Mouse (Mus musculus): ENCODE measurements at regions not wholly inside any gene's neighbourhood (a gene's known extent, or its start where the extent isn't known, plus 50 kb on each side); places are given as distances from the start of the nearest gene placed in this dataset.
"Not testable (repeated sequence)": the region's sequence is repeated elsewhere in the genome, so short reads cannot be mapped to it uniquely, and the experiment has no call there.

DNA sequence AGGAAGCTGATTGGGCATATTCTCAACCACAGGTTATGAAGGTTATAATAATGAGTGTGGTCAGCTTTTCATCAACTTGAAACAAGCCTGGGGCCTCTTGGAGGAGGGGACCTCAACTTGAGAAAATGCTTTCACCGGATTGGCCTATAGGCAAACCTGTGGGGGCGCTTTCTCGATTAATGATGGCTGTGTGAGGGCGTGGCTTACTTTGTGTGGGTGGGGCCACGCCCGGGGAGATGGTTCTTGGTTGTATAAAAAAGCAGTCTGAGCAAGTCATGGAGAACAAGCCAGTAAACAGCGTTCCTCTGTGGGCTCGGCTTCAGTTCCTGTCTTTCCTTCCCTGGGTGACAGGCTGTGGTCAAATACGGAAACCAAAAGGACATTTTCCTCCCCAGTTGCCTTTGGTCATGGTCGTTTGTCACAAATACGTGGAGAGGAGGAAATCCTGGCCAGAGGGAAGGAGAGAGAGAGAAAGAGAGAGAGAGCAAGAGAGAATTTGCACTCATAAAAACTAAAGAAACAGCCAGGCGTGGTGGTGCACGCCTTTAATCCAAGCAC is 163.1 kb downstream of the Ifng start:
- DNase-seq, result no peak

DNA sequence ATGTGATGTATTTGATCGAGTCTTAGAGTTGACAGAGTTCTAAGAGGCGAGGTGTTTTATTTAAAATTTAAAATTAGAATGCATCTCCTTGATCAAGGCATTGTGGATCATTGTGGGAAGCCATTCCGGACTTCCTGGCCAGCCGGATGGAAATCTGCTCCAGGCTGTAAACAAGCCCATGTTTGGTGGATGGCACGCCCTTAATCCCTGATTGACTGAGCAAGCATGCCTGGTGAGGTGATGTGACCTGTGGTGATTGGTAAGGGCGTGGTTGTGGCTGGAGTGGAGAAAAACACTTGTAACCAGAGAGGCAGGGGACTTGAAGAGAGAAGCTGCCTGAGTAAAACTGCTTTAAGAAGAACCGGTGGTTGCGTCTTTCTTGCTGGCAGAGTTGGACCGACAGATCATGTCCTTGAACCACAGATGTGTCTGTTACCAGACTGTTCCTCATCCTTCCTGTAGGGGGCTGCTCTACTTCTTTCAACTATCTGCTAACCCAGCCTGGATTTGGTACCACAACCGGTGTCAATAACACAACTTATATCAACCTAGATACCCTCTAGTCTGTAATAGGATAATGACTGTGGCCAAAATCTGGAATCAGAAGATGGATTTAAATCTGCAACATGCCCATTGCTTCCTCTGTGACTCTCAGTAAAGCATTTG is 164.4 kb downstream of the Ifng start:
- no peak for DNase-seq

DNA sequence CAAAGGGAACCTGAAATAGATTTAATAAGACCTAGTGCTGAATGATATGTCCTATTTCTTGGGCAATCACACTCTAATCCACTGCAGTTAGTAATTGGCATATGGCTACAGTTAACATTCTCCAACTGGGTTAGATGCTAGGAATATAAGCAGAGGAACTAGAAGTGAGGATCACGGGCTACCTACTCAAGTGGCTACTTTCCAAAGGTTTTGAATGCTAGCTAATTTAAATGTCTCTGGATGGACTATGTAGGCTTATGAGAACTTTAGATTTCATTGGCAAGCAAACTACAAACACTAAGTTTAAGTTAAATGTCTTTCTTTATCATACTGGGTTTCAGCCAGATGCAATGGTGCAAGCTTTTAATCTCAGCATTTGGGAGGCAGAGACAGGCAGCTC is 166.6 kb downstream of the Ifng start:
- no peak for DNase-seq

DNA sequence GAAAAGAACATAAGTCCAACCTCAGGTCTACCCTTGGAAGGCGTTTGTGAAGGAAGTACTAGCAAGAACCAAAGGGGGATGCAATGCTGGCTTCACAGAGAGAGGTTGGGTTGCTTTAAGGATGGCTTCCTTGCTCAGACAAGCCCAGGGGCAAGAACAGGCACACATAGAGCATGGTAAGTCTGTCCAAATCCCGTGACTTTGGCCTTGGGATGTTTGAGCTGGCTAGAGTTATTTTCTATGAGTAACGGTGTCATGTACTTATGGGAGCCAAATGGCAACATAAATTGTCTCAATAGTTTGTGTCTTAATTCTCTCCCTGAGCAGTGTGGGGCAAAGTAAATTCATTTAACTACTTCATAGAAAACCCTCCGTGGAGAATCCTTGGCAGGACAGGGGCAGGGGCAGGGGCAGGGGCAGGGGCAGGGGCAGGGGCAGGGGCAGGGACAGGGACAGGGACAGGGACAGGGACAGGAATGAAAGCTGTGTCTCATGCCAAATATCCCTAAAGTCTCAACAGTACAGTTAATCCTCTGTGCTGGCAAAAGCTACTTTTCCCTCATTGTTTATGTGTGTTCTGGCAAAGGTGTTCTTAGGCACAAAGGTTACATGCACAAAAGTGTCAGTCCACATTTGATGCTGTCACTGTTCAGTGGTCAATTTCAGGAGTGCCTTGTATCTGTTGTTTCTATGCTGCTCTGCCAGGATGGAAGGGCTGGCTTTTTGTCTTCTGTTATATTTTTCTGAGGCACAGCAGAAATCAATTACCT is 167.7 kb downstream of the Ifng start:
- DNase-seq, result no peak

DNA sequence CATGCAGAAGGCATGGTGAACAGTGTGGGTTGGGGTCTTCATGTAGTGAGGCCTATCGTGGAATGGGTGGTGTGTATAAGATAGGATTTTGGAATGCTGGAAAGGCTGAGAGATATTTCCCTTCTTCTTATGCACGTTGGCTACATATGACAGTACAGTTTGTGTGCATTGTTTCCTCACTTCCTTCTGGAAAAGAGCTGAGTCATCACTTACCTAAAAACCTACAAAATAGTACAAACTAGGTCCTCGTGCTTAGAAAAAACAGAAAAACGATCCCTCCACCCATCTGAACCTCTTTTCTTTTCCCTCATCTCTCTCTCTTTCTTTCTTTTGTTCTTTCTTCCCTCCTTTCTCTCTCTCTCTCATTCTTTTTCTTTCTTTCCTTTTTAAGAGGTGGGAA is 168.3 kb downstream of the Ifng start:
- DNase-seq, result no peak

DNA sequence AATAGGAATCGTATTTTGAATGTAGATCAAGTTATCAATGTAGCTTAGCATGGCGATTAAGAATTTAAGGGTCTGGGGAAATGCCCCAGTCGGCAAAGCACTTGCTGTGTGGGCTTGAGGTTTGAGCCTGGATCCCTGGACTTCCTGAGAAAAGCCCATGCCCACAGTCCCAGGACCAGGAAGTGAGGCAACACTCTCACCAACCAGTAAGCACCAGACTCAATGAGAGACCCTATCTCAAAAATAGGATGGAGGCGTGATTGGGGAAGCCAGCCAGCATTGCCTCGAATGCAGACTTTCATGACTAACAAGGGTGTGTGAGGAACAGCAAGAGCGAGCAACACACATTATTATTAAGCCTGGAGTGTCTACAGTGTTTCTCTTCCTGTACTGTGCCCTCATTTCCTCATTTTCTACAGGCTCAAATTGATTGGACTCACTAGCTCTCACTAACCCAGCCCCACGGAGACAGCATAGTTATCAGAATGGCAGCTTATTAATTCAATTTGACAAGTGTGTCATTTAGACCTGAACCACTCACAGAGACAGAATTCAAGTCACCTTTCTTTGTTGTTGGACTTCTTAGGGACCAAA is 170.1 kb downstream of the Ifng start:
- no peak for DNase-seq

DNA sequence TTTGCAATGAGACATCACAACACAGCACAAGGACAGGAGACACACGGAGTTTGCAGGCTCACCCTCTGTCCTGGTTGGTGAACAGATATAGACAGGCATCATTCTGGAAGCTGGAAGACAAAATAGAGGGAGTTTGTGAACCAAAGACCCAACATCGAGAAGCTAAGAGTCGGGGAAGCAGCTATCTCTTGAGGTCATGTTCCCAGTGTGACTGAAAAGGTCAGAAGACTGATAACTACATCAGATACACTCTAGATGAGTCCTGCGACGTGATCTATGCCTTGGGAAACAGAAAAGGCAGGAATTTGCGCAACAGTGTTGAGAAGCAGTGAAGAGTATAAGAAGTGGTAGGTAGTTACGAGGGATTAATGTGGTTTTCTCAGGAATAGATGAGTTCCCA is 171.2 kb downstream of the Ifng start:
- DNase-seq, result no peak

DNA sequence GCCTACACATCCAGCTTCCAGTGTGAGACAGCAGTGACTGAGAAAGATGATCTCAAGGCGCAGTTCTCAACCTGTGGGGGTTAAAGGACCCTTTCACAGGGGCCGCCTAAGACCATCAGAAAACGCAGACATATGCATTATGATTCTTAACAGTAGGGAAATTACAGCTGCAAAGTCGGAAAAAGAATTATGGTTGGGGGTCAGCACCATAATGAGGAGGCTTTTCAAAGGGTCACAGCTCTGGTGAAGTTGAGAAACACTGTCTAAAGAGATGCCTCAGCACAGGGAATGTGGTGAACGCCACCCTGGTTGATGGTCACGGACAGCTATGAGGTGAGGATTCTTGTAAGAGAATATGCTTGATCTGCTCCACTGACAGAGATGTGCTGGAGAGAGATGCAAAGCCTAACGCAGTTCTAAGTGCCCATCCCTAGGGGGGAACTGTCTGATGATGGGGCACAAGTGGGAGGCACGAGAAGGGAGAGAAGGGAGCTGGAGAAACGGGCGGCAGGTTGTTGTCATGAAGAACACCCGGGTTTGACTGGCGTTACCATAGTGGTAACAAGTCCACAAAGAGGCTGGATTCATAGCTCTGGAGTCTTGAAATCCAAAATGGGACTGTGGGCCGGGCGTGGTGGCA is 172.3 kb downstream of the Ifng start:
- no peak for DNase-seq

DNA sequence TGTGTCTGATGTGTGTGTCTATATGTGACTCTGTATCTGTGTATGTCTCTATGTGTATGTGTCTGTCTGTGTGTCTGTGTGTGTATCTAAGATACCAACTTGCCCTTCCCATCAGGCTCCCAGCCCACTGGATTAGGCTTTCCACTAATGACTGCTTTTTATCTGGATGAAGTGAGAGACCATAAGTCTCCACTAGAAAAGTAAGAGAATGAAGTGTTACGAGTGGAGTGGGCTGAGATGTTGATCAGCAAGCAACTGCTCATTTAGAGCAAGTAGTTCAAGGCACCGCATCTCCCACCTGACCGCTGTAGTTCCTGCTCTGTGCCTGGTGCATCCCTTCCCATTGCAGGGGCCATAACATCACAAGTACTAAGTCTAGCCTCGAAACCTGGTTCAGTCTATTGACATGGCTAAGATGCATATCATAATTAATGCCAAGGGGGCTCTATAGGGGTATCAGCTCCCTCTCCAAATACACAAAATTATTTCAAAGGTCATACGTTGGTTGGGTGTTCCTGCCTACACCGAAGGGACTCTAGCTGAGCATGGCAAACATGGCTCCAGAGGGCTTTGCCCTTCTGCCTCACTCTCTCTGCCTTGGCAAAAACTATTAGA is 173.5 kb downstream of the Ifng start:
- DNase-seq, result no peak

DNA sequence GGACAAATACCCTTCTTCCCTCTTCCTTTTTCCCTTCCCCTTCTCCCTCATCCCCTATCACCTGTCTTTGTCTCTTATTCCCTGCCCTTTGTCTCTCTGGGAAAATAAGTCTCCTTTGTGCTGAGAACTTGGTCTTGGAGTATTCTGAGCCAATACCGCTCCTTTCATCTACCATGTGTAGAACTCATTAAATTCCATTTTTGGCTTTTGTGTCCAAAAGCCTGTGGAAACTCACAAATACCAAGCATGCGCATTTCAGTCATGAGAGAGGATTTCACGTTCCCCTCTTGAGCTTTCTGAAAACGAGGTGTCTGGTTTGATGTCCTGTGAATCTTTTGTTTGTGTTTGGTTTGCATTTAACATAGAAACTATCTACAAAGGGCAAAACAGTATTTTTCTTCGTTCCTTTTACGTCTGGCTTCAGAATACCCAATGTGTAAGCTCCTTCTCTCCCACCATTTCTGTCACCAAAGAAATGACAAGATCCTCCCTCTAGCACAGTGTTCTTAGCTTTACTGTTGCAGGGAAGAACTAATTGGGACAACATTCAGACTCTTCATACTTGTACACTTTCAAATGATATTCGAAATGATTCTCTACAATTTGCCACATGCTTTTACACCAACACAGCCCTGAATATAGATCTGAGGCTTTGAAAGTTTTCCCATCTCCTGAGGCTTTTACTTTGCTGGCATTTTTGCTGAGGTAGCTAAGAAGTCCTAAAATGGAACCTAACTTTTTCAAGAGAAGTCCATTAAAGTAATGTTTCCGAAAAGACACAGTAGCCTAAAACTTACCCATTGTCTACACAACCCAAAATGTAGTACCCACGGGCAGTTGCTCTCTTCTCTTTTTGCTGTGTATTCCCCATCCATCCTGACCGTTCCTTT is 174.5 kb downstream of the Ifng start:
- no peak for DNase-seq

DNA sequence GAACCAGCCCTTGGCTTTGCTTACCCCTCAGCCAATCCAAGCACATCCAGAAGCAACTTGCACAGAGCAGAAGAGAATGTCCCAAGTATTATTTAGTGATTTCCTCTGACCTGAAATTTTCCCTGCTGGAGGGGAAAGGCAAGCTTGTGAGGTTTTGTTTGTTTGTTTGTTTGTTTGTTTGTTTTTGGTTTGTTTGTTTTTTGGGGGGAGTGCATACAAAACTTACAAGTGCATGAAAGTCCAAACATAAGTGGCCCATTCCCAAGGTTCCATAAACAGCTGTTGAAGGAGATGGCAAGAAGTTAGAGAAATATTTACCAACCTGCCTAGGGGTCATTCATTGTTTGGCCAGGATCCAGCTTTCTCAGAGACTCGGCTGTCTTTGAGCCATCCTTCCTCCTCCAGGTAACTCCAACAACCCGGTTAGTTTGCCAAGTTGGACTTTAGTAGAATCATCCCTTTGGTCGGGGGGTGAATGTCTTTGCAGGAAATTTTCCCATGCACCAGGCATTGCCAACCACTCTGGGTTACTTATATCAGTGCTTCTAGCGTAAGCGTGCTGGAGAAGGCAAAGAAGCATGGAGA is 175.3 kb downstream of the Ifng start:
- no peak for DNase-seq

DNA sequence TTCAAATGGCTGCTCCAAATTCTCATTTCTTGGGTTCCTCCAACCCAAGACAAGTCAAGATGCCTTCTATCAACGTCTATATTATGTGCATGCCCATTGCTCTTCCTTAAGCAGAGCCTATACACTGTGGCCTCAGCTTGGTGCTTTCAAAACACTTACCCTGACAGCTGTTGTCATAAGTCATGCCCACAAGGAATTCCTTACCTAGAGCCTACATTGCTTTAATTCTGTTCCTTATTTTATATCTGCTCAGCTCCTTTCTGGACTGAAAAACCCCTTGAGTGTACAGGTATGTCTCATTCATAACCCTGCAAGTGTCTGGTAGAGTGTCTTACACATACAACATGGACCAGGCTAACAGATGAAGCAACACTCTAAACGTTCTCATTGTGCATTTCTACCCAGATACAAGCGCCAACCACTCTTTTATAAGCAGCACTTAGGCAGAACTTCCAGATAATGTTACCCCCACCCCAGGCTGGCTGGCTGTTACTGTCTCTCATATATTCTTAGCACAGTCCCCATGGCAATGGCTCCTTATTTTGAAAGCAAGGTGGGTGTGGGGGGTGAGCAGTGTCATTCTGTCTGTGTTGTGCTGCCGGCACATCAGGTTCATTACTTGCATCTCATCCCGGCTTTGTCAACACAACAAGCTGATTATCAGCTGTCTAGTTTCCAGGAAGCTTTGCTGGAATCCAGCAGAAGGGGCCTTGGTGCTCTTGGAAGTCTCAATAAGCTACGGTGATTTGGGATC is 176.6 kb downstream of the Ifng start:
- DNase-seq, result peak; percentile 27

DNA sequence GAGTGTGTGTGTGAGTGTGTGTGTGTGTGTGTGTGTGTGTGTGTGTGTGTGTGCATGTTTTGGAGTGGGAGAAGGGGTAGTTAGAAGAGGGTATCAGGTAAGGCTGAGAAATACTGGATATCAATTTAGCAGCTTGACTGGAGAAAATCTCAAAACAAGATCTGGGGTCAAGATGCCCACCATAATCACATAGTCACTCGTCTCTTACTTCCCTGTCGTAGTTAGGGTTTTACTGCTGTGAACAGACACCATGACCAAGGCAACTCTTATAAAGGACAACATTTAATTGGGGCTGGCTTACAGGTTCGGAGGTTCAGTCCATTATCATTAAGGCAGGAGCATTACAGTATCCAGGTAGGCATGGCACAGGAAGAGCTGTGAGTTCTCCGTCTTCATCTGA is 177.4 kb downstream of the Ifng start:
- DNase-seq, result not testable (repeated sequence)

DNA sequence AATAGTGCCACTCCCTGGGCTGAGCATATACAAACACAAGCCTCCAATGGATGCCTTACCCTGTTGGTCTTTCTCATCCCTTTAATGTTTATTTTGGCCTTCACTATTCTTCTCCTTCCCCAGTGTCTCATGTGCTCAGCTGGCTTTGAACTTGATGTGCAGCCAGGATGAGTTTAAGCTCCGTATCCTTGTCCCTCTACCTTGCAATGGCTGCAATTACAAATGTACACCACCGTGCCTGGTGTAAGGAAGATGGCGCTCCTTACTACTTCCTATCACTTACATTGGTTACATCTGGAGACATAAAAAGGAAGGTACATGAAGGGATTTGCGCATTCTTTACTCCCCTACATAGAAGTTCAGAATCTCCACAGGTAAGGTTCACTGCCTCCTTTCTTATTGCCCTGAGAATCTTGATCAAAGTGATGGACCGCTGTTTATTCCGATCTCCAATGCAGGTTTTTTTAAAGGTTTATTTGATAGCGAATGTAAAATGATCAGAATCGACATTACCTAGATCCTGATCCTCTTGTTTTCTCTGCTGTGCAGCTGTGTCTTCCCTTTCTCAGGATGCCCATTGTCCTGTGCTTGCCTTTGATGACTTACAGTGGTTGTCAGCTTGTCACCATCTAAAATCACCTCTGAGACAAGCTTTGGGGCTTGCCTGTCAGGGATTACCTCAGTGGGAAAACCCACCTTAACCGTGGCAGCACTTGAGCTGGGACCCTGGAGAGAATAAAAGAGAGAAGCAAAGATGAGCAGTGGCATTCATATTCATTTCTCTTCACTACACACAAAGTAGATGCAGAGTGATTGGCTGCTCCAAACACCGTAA is 178.1 kb downstream of the Ifng start:
- no peak for DNase-seq

DNA sequence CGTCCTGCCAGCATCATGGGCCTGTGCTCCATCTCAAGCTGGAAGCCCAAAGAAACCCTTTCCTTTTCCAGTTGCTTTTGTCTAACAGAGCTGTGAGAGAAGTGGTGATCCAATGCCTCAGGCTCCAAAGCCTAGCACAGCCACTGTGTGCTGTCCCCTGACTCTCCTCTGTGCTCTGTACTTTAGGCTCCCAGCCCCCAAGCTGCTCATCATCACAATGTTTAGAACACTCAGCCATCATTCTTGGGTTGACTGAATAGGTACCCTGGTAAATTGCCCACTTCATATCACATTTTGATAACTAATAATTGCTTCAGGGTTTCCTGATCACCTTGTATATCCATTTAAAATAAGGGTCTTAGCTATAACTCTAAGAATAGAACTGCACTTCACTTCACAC is 178.8 kb downstream of the Ifng start:
- DNase-seq, result no peak

DNA sequence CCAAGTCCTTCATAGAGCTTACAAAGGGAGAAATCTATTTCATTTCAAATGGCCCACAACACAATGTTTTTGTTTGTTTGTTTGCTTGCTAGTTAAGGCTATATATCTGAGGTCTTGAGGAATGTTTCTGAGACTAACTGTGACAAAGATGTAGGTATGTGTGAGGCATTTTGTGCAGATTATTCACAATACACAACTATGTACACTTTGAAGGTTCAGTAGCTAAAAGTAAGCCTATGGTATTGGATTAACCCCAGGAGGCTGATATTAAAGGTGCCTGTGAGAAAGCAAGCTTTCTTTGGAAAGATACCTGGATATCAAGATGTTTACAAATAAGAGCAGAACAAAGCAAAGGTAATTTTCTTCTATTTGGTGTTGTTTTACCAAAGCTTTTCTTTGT is 179.8 kb downstream of the Ifng start:
- no peak for DNase-seq

DNA sequence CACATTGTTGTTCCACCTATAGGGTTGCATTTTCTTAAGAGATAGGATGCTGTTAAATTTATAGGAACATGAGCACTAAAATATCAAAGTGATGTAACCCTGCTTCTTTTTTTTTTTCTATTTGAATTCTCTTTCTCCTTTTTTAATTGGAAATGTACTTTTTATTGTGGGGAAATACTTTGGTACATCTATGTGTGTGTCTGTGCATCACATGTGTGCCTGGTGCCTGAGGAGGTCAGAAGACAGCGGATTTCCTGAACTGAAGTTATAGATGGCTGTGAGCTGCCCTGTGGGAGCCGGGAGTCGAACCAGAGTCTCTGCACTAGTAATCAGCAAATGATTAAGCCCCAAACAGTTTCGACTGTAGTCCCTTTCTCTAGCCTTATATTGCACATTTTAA is 180.7 kb downstream of the Ifng start:
- DNase-seq, result no peak

DNA sequence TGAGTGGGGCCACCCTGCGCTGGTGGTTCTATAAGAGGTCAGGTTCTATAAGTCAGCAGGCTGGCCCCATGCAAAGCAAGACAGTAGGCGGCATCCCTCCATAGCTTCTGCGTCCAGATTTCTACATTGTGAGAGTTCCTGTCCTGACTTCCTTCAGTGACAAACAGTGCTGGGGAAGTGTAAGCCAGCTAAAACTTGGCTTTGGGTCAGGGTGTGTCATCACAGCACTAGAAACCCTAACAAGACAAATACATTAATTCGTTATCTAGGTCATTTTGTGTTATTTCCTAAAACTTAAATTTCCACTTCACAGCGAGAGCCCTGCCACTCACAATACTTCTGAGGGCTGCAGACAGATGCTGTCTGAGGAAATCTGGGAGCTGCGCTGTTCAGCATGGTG is 181.3 kb downstream of the Ifng start:
- no peak for DNase-seq

DNA sequence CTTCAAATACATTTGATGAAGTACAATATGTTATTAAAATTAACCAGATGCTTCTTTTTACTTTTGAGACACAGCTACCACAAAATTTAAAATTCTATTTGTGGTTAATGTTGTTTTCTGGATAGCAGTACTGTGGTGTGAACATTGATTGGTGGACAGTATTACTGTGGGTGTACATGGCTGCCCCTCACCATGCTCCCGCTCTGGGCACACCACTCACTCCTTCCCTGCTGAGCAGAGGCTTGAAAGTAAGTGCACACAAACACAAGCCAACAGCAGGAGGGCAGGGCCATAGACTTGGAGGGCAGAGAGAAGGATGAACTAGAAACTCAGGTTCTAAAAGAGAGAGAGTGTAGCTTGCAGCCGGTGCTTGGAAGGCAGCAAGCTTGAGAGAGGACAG is 182.1 kb downstream of the Ifng start:
- DNase-seq, result no peak

DNA sequence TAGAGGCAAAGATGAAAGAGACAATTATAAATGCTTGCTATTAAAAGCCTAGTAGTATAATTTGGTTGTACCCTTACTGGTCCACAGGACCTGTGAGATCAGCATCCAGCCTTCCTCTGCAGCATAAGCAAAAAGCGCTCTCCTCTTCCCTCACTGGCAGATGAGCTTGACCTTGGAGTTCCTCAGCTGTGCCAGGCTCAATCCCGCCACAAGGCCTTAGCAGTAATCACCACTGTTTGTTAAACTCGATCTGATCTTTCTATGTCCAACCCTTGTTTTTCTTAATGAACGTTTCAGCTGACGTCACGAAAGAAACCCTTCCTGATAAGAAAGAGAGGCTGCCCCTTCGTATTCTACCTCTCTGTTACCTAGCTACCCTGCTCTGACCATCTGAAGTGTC is 183.5 kb downstream of the Ifng start:
- DNase-seq, result no peak
